10 mouse cellular contexts compared by ENCODE assay signal in genomic region chr3:79248208-79248607, GRCm38 (mm10). TPM values are rescaled to one million over a fixed set of nuclear protein-coding genes. Genes with fewer than 3 reads are reported as not detected.
DNase-seq lines count a peak whose midpoint lies in the region; ATAC-seq and TF ChIP-seq lines count a peak whose summit lies in the region.
"Had no signal": no experiment of that assay in that cellular context is flagged by ENCODE, and none has a peak within 500 bp of the region (broad histone marks: within the 10 kb centered on the region; RNA-seq: fewer than 3 reads in every experiment).

No protein-coding gene starts in this region.

- H3K4me1 ChIP-seq in heart, embryonic 15.5 days (replicated peaks): peaks cover 52% of the 10 kb centered on the region

- H3K27ac ChIP-seq in heart, embryonic 15.5 days: no peak overlapping the region
- H3K27ac ChIP-seq: liver, embryonic 14.5 days had no signal

- no peak for DNase-seq in heart, adult 11 months
- peak; percentile 61 for DNase-seq in CD4-positive, CD25-positive, alpha-beta regulatory T cell, adult 2 months (ENCODE audit: low read depth, low spot score)
- no peak for DNase-seq in frontal cortex, postnatal 10 days (ENCODE audit: low spot score in 2 of 2)
- no peak for DNase-seq in ovary, adult 18-20 months (ENCODE audit: low spot score)
- DNase-seq: cerebellum, postnatal 10 days; kidney, adult 9 months had no signal

- 39% methylated on average over 11 of the region's 11 CpGs for WGBS in heart, embryonic 15.5 days

- no peak overlapping the region for H3K4me2 ChIP-seq in heart, embryonic 15.5 days
- peak overlapping the region; percentile 71 for H3K4me2 ChIP-seq in myocyte (ENCODE audit: low read depth)

- 0 out of 2 replicates have a peak, but pooled peaks have one; percentile 9 for ATAC-seq in heart, embryonic 15.5 days (replicated peaks; ENCODE audit: insufficient number of reproducible peaks, insufficient read depth, low FRiP score, low read depth)
- peak; percentile 68 for ATAC-seq in activated CD4-positive, CD25-positive, alpha-beta regulatory T cell, adult 4 months

- no peak overlapping the region for H3ac ChIP-seq in myocyte (ENCODE audit: control insufficient read depth, insufficient read length)

- H3K27me3 ChIP-seq in heart, embryonic 15.5 days: no peaks in the 10 kb centered on the region
- no peaks in the 10 kb centered on the region for H3K27me3 ChIP-seq in myocyte (ENCODE audit: control insufficient read depth, insufficient read depth, insufficient read length)

- no peak overlapping the region for H3K4me3 ChIP-seq in heart, embryonic 15.5 days
- H3K4me3 ChIP-seq in myocyte: no peak overlapping the region

- no peaks in the 10 kb centered on the region for H3K9me3 ChIP-seq in heart, embryonic 15.5 days (replicated peaks)

- no peak for TF ChIP-seq POLR2A in myocyte (IDR thresholded peaks at IDR 0.05; ENCODE audit: insufficient read length, low read depth)

- no peak overlapping the region for H3K9ac ChIP-seq in heart, embryonic 15.5 days
- H3K9ac ChIP-seq: liver, embryonic 14.5 days had no signal

- H3K79me2 ChIP-seq in myocyte (ENCODE audit: control insufficient read depth, insufficient read depth): peaks cover 68% of the 10 kb centered on the region

- H3K36me3 ChIP-seq in heart, embryonic 15.5 days: no peaks in the 10 kb centered on the region
- H3K36me3 ChIP-seq in myocyte (ENCODE audit: control insufficient read depth, insufficient read depth): no peaks in the 10 kb centered on the region

TF ChIP-seq in myocyte, 11 proteins besides CTCF, POLR2A, EP300 and RAD21:
- TF ChIP-seq MYOD1 (IDR thresholded peaks at IDR 0.05; ENCODE audit: control insufficient read depth in 1 of 3, insufficient read length in 2 of 3, low read depth in 2 of 3) (no peak), TCF12 (IDR thresholded peaks at IDR 0.05; ENCODE audit: insufficient read depth, poor library complexity, severe bottlenecking) (no peak), USF1 (IDR thresholded peaks at IDR 0.05; ENCODE audit: low read depth) (no peak), POLR2AphosphoS2 (IDR thresholded peaks at IDR 0.05; ENCODE audit: insufficient read length, low read depth) (no peak), CEBPB (IDR thresholded peaks at IDR 0.05; ENCODE audit: insufficient read depth, poor library complexity, severe bottlenecking) (no peak), MAX (IDR thresholded peaks at IDR 0.05; ENCODE audit: low read depth) (no peak), MYOG (IDR thresholded peaks at IDR 0.05; ENCODE audit: control insufficient read depth in 1 of 3, insufficient read depth in 1 of 3, insufficient read length in 2 of 3, low read depth in 2 of 3) (no peak)

RNA-seq across cellular contexts. Expression of gene Rapgef2, which starts 38.1 kb away (rescaled TPM):
- 5.7 TPM in 2 replicates for polyA plus RNA-seq in heart, embryonic 15.5 days (2015; fragmentation: Nextera tagmentation; extraction: Ambion mirVana)
- polyA plus RNA-seq in activated CD4-positive, CD25-positive, alpha-beta regulatory T cell, adult 4 months (2017; shearing (Covaris generic)): 1 to 10 TPM; 4.3 to 5.8 TPM
- 5.8 TPM for polyA plus RNA-seq in myocyte (2012; fragmentation: generic; extraction: Trizol)
